Mouse (Mus musculus): ENCODE results near the gene Heatr5a.

- TF ChIP-seq EP300 (optimal IDR thresholded peaks at IDR 0.05): no peak
- TF ChIP-seq CTCF (IDR thresholded peaks at IDR 0.05; ENCODE audit: low read depth): no peak
Measured at GRCm38 (mm10) chr12:51990629-51991028, 19.5 kb upstream of the Heatr5a start.
